Mouse (Mus musculus) hindbrain, embryonic 13.5 days (tissue): ENCODE measurements around the gene Reep6. TPM values are rescaled to one million over a fixed set of nuclear protein-coding genes. Genes with fewer than 3 reads are reported as not detected.

ENCODE experiments used
- ATAC-seq: fragments of 200-750 bp; cut with Nextera tagmentation; 2 replicates; pipeline ENCODE4 v1.8.0; 2017; ENCODE audit warnings: moderate TSS enrichment; ENCODE audit not compliant: low FRiP score
- H3K27ac ChIP-seq: fragments of 300-500 bp; sonication (generic); 2 replicates; pipeline ENCODE4 v1.5.1; 2015; ENCODE audit warnings: inconsistent platforms, mild to moderate bottlenecking, moderate library complexity
- H3K27me3 ChIP-seq: fragments of 300-500 bp; sonication (generic); 2 replicates; pipeline ENCODE4 v1.6.1; 2015; ENCODE audit warnings: mild to moderate bottlenecking, inconsistent platforms
- H3K36me3 ChIP-seq: fragments of 300-500 bp; sonication (generic); 2 replicates; pipeline ENCODE4 v1.6.1; 2015; ENCODE audit warnings: mild to moderate bottlenecking, inconsistent platforms
- H3K4me1 ChIP-seq: fragments of 300-500 bp; sonication (generic); replicated peaks from 2 replicates; pipeline ENCODE4 v1.6.1; 2015; ENCODE audit warnings: inconsistent platforms
- H3K4me2 ChIP-seq: fragments of 300-500 bp; sonication (generic); 2 replicates; pipeline ENCODE4 v1.6.1; 2015; ENCODE audit warnings: inconsistent platforms, mild to moderate bottlenecking, moderate library complexity
- H3K4me3 ChIP-seq: fragments of 300-500 bp; sonication (generic); 2 replicates; pipeline ENCODE4 v1.5.1; 2015; ENCODE audit warnings: mild to moderate bottlenecking, inconsistent platforms
- H3K9ac ChIP-seq: fragments of 300-500 bp; sonication (generic); 2 replicates; pipeline ENCODE4 v1.6.1; 2015; ENCODE audit warnings: mild to moderate bottlenecking, inconsistent platforms
- H3K9me3 ChIP-seq: fragments of 300-500 bp; sonication (generic); 2 replicates; pipeline ENCODE4 v1.6.1; 2016; ENCODE audit warnings: inconsistent platforms
- WGBS: fragments of 180-500 bp; shearing (Covaris S2); methylation state at CpG from one replicate; pipeline ENCODE4 v1.1.7; 2015; 5-methylcytosine and 5-hydroxymethylcytosine counted together
- microRNA-seq: library from miRNA; unstranded; fragments of <30 nt; microRNA quantifications from one replicate; pipeline ENCODE4, GENCODE M21; 2016
- polyA plus RNA-seq: library from polyadenylated mRNA; unstranded; fragments of >200 nt; fragmentation: Nextera tagmentation; extraction: Ambion mirVana; gene quantifications from 2 replicates; pipeline ENCODE4 v1.2.1, GENCODE M21; 2015

Reep6 gene
- polyA plus RNA-seq, 1 experiment from 2014 or later, result 3.1 TPM

DNA sequence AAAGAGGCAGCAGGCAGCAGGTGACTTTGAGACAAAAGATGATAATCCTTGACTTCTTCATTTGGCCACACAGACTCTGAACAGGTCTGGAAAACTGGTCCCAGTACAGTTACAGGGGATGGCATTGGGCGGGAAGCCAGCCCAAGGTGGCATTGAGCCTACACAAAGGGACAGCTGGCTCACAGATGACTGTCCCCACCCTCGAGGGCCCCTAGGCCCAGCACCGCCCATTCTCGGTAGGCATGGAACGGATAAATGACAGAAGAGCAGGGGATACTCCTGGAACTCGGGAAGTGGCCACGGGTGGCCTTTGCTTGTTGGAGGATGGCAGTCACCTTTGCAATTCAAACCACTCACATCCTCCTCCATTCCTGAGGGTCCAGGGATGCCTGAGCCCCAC lies 55.6 kb downstream of the Reep6 start:
- Histone ChIP-seq H3K4me1 (peaks cover 57% of the 10 kb centered on the region), H3K4me2 (peak overlapping the region; percentile 100), H3K9ac (peak overlapping the region; percentile 100), H3K9me3 (no peaks in the 10 kb centered on the region), H3K4me3 (peak overlapping the region; percentile 98), H3K27ac (peak overlapping the region; percentile 99), H3K36me3 (peaks cover 51% of the 10 kb centered on the region), H3K27me3 (no peaks in the 10 kb centered on the region)
- ATAC-seq, result 0 out of 2 replicates have a peak, but pooled peaks have one; percentile 8
- WGBS, result 8% methylated on average over 7 of the region's 7 CpGs

Small RNAs within 50 kb of the gene (microRNA-seq; reads per million reads assigned to microRNA genes)
- gene Gm22721, result not detected

Other genes with a start within 250 kb of the Reep6 start
- 13.6 and 14.4 TPM in 2 replicates for gene Sbno2, start 224.4 kb upstream of the Reep6 start, polyA plus RNA-seq
- 16.3 and 18.2 TPM in 2 replicates for gene Stk11, start 214.2 kb upstream of the Reep6 start, polyA plus RNA-seq
- 434 and 449 TPM in 2 replicates for gene Atp5d, start 191.3 kb upstream of the Reep6 start, polyA plus RNA-seq
- 57.4 and 59.2 TPM in 2 replicates for gene Cbarp, start 189.1 kb upstream of the Reep6 start, polyA plus RNA-seq
- gene Midn, start 181.7 kb upstream of the Reep6 start, polyA plus RNA-seq, result 32.4 and 34.7 TPM in 2 replicates
- gene Cirbp, start 164.0 kb upstream of the Reep6 start, polyA plus RNA-seq, result 364 and 409 TPM in 2 replicates
- gene 1600002K03Rik, start 157.0 kb upstream of the Reep6 start, polyA plus RNA-seq, result 11.9 and 14.1 TPM in 2 replicates
- 18.8 and 21.4 TPM in 2 replicates for gene Efna2, start 150.5 kb upstream of the Reep6 start, polyA plus RNA-seq
- 47.3 and 49.9 TPM in 2 replicates for gene Mum1, start 103.5 kb upstream of the Reep6 start, polyA plus RNA-seq
- 253 and 263 TPM in 2 replicates for gene Ndufs7, start 80.8 kb upstream of the Reep6 start, polyA plus RNA-seq
- 22.3 and 24.9 TPM in 2 replicates for gene Gamt, start 68.9 kb upstream of the Reep6 start, polyA plus RNA-seq
- 61.6 and 66.2 TPM in 2 replicates for gene Dazap1, start 68.5 kb upstream of the Reep6 start, polyA plus RNA-seq
- gene Rps15, start 37.5 kb upstream of the Reep6 start, polyA plus RNA-seq, result 583 and 598 TPM in 2 replicates
- 182 and 183 TPM in 2 replicates for gene Apc2, start 34.0 kb upstream of the Reep6 start, polyA plus RNA-seq
- gene 2310011J03Rik, start 9.4 kb upstream of the Reep6 start, polyA plus RNA-seq, result 28.5 and 29.1 TPM in 2 replicates
- 1.9 and 2.5 TPM in 2 replicates for gene Pcsk4, start 455 bp upstream of the Reep6 start, polyA plus RNA-seq
- 0.42 and 0.66 TPM in 2 replicates for gene Adamtsl5, start 18.5 kb downstream of the Reep6 start, polyA plus RNA-seq
- 1.2 and 1.7 TPM in 2 replicates for gene Plk5, start 26.5 kb downstream of the Reep6 start, polyA plus RNA-seq
- gene Mex3d, start 57.7 kb downstream of the Reep6 start, polyA plus RNA-seq, result 14.8 and 16.5 TPM in 2 replicates
- 230 TPM in 2 replicates for gene Mbd3, start 69.6 kb downstream of the Reep6 start, polyA plus RNA-seq
- 575 and 577 TPM in 2 replicates for gene Uqcr11, start 76.9 kb downstream of the Reep6 start, polyA plus RNA-seq
- gene Tcf3, start 103.7 kb downstream of the Reep6 start, polyA plus RNA-seq, result 60.9 and 62.5 TPM in 2 replicates
- gene Onecut3, start 164.9 kb downstream of the Reep6 start, polyA plus RNA-seq, result 2.1 and 2.5 TPM in 2 replicates
- 1.2 and 1.3 TPM in 2 replicates for gene Atp8b3, start 209.2 kb downstream of the Reep6 start, polyA plus RNA-seq
- gene Rexo1, start 231.6 kb downstream of the Reep6 start, polyA plus RNA-seq, result 28.8 and 31.3 TPM in 2 replicates
- 4.6 and 4.9 TPM in 2 replicates for gene Klf16, start 247.4 kb downstream of the Reep6 start, polyA plus RNA-seq